Mouse (Mus musculus) hindbrain, embryonic 13.5 days (tissue): ENCODE data around the gene Lhfpl3. TPM values are rescaled to one million over a fixed set of nuclear protein-coding genes. Genes with fewer than 3 reads are reported as not detected.
"Not testable (repeated sequence)": the region's sequence is repeated elsewhere in the genome, so short reads cannot be mapped to it uniquely, and the experiment has no call there.

Experiments
- ATAC-seq: fragments of 200-750 bp; cut with Nextera tagmentation; 2 replicates; pipeline ENCODE4 v1.8.0; 2017; ENCODE audit warnings: moderate TSS enrichment; ENCODE audit not compliant: low FRiP score
- H3K27ac ChIP-seq: fragments of 300-500 bp; sonication (generic); 2 replicates; pipeline ENCODE4 v1.5.1; 2015; ENCODE audit warnings: inconsistent platforms, mild to moderate bottlenecking, moderate library complexity
- H3K27me3 ChIP-seq: fragments of 300-500 bp; sonication (generic); 2 replicates; pipeline ENCODE4 v1.6.1; 2015; ENCODE audit warnings: mild to moderate bottlenecking, inconsistent platforms
- H3K36me3 ChIP-seq: fragments of 300-500 bp; sonication (generic); 2 replicates; pipeline ENCODE4 v1.6.1; 2015; ENCODE audit warnings: mild to moderate bottlenecking, inconsistent platforms
- H3K4me1 ChIP-seq: fragments of 300-500 bp; sonication (generic); replicated peaks from 2 replicates; pipeline ENCODE4 v1.6.1; 2015; ENCODE audit warnings: inconsistent platforms
- H3K4me2 ChIP-seq: fragments of 300-500 bp; sonication (generic); 2 replicates; pipeline ENCODE4 v1.6.1; 2015; ENCODE audit warnings: inconsistent platforms, mild to moderate bottlenecking, moderate library complexity
- H3K4me3 ChIP-seq: fragments of 300-500 bp; sonication (generic); 2 replicates; pipeline ENCODE4 v1.5.1; 2015; ENCODE audit warnings: mild to moderate bottlenecking, inconsistent platforms
- H3K9ac ChIP-seq: fragments of 300-500 bp; sonication (generic); 2 replicates; pipeline ENCODE4 v1.6.1; 2015; ENCODE audit warnings: mild to moderate bottlenecking, inconsistent platforms
- H3K9me3 ChIP-seq: fragments of 300-500 bp; sonication (generic); 2 replicates; pipeline ENCODE4 v1.6.1; 2016; ENCODE audit warnings: inconsistent platforms
- WGBS: fragments of 180-500 bp; shearing (Covaris S2); methylation state at CpG from one replicate; pipeline ENCODE4 v1.1.7; 2015; 5-methylcytosine and 5-hydroxymethylcytosine counted together
- polyA plus RNA-seq: library from polyadenylated mRNA; unstranded; fragments of >200 nt; fragmentation: Nextera tagmentation; extraction: Ambion mirVana; gene quantifications from 2 replicates; pipeline ENCODE4 v1.2.1, GENCODE M21; 2015

Lhfpl3 gene
- 9.7 and 9.8 TPM in 2 replicates for polyA plus RNA-seq

DNA sequence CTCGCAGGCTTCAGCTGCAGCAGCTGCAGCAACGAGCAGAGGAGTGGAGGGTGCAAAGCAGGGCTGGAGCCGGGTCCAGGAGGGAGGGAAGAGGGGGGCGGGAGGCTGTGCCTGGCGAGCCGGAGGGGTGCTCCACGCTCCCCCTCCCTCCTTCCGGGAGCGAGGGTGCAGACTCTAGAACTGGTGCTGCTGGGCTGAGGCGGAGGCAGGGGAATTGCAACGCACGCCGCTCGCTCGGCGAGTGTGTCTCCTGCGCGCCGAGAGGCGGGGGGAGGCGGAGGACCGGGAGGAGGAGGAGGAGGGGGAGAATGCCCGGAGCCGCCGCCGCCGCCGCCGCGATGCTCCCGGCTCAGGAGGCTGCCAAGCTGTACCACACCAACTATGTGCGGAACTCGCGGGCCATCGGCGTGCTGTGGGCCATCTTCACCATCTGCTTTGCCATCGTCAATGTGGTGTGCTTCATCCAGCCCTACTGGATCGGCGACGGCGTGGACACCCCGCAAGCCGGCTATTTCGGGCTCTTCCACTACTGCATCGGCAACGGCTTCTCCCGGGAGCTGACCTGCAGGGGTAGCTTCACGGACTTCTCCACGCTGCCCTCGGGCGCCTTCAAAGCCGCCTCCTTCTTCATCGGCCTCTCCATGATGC lies at the start of gene Lhfpl3:
Gene Lhfpl3 (plus strand): TSS at position 175 of the 648 bp plus-strand sequence.
- under 1% methylated on average over 49 of the region's 53 CpGs for WGBS
- peak within 1 kb of the TSS; percentile 40 for H3K27ac ChIP-seq
- ATAC-seq: peak; percentile 93

DNA sequence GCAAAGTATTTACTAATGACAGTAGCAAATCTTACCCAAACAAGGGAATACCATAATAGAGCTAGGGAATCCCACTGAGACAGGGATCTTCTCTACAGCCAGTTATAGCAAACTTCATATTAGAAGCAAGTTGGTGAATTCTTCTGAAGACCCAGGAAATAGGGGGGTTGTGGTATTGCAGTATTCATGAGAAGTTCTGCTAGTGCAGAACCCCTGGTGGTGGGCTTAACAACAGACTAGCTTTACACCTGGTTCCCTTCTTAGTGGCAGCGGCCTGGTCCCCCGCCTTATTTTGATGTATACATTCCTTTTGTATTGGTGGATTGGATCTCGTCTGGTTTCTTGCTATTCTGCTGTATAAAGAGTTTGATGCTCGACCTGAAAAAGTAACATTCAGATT lies 39.6 kb upstream of the Lhfpl3 start:
- H3K4me1 ChIP-seq, H3K27me3 ChIP-seq, H3K36me3 ChIP-seq, H3K4me3 ChIP-seq, H3K27ac ChIP-seq, H3K4me2 ChIP-seq, H3K9me3 ChIP-seq, H3K9ac ChIP-seq, ATAC-seq: not testable (repeated sequence)
- 84% methylated on average over 4 of the region's 4 CpGs for WGBS

More for the DNA sequence above, at the start of gene Lhfpl3:
- Histone ChIP-seq H3K4me1 (peaks cover 24% of the 10 kb centered on the region), H3K36me3 (no peaks in the 10 kb centered on the region), H3K4me2 (peak within 1 kb of the TSS; percentile 96), H3K9ac (peak within 1 kb of the TSS; percentile 84), H3K9me3 (no peaks in the 10 kb centered on the region), H3K4me3 (peak within 1 kb of the TSS; percentile 72), H3K27me3 (peaks cover 22% of the 10 kb centered on the region)

DNA sequence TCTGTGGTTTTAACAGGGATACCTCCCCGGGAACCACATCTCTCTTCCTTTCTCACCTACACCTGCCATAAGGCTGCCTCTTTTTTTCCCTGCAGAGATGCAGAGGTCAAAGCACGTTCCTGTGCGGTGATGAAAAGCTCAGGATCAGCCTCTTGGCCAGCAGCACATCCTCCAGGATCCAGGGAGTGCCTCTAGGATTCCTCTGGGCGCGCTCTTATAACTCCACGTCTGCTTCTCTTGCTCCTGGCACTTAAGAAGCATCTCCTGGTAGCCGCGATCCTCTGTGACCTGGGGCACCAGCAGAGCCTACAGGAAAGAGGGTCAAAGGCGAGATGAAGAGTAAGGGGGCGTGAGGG lies 352 bp upstream of the Lhfpl3 start:
- no peaks in the 10 kb centered on the region for H3K9me3 ChIP-seq
- H3K9ac ChIP-seq: peak overlapping the region; percentile 84
- no peaks in the 10 kb centered on the region for H3K36me3 ChIP-seq
- WGBS: 4% methylated on average over 10 of the region's 10 CpGs
- peak overlapping the region; percentile 40; the same call in 1 of the 2 replicates for H3K27ac ChIP-seq
- H3K4me2 ChIP-seq: peak overlapping the region; percentile 96
- peaks cover 24% of the 10 kb centered on the region for H3K4me1 ChIP-seq
- peaks cover 22% of the 10 kb centered on the region for H3K27me3 ChIP-seq
- H3K4me3 ChIP-seq: peak overlapping the region; percentile 72
- ATAC-seq: no peak; the same call in 1 of the 2 replicates

DNA sequence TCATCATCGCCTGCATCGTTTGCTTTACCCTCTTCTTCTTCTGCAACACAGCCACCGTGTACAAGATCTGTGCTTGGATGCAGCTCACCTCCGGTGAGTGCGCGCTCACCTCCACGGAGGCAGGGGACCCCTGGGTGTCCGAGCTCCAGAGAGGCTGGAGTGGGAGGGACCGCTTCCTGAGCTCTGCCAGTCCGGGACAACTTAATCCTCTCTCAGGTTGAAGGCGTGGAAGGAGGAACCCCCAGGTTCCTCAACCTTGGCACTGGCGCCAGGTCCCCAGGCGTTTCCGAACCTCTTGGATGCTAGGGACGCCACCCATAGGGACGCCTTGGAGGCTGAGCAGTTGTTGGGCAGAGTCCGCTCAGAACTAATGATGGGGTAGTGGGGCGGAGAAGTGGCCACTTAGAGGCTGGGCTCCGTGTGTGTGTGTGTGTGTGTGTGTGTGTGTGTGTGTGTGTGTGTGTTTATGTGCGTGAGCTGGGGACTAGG lies 718 bp downstream of the Lhfpl3 start:
- peaks cover 24% of the 10 kb centered on the region for H3K4me1 ChIP-seq
- peak overlapping the region; percentile 72 for H3K4me3 ChIP-seq
- peaks cover 23% of the 10 kb centered on the region for H3K27me3 ChIP-seq
- no peaks in the 10 kb centered on the region for H3K36me3 ChIP-seq
- H3K9ac ChIP-seq: peak overlapping the region; percentile 84
- ATAC-seq: peak; percentile 69
- WGBS: 2% methylated on average over 20 of the region's 20 CpGs
- peak overlapping the region; percentile 40; the same call in 1 of the 2 replicates for H3K27ac ChIP-seq
- peak overlapping the region; percentile 96 for H3K4me2 ChIP-seq
- no peaks in the 10 kb centered on the region for H3K9me3 ChIP-seq

DNA sequence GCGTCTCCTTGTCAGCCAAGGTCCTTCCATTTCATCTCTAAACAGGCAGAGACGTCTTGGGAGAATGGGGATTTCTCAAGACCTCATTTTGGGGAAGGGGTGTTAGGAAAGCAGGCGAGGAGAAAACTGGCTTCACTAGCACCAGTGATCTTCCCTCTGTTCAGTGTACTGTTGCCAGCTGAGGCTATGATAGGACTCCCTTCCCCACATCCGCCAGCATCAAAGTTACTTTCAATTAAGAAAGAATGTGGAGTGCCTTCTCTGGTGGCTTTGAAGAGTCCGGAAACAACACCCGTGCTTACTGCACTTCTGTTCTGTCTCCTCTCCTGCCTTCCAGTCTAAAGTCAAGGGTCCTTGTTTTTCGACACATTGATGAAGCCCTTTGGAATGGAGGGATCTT lies 1.4 kb downstream of the Lhfpl3 start:
- Histone ChIP-seq H3K36me3 (no peaks in the 10 kb centered on the region), H3K27me3 (peaks cover 25% of the 10 kb centered on the region), H3K4me3 (peak overlapping the region; percentile 72), H3K9ac (peak overlapping the region; percentile 84; the same call in 1 of the 2 replicates), H3K27ac (no peak overlapping the region), H3K4me1 (peaks cover 24% of the 10 kb centered on the region), H3K4me2 (peak overlapping the region; percentile 96), H3K9me3 (no peaks in the 10 kb centered on the region)
- 9% methylated on average over 7 of the region's 7 CpGs for WGBS
- ATAC-seq: no peak

DNA sequence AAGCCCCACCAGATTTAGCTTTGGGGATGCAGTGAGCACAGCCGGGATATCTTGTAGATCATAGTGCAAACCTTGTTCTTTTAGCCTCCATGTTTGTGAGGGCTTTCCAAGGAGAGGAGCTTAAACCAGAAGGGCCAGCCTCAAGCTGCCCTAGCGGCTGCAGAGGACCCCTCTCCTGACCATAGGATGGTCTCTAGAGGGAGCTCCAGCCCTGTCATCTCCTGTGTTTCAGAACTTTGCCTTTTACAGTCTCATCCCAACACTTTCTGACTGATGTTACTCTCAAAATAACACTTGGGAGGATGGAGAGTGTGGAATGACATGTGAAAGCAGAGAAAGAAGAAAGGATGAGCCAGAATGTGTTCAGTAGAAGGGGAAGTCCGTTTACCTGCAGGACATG lies 11.4 kb downstream of the Lhfpl3 start:
- 53% methylated on average over 3 of the region's 3 CpGs for WGBS

DNA sequence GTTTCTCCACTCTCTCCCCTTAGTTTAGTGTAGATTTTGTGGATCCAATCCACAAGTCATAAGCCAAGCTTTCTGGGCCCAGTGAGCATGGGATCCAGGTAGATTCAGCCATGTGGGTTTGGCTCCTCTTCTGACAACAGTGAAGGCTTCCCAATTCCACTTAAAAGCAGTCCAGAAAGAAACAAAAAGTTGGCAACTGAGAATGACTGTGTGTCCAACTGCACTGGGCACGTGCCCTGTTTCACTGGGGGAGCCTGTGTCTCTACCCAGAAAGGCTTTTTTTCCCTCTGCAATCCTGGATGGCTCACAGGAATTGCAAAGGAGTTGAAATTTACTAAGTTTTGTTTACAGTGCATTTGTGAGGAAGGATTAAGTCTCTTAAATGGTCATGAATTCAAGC lies 24.9 kb downstream of the Lhfpl3 start:
- no peak overlapping the region for H3K9ac ChIP-seq
- WGBS: 64% methylated on average over 1 of the region's 1 CpGs

More for the DNA sequence above, 11.4 kb downstream of the Lhfpl3 start:
- Histone ChIP-seq H3K9ac (no peak overlapping the region), H3K36me3 (no peaks in the 10 kb centered on the region), H3K4me1 (no peaks in the 10 kb centered on the region), H3K27me3 (no peaks in the 10 kb centered on the region), H3K9me3 (no peaks in the 10 kb centered on the region), H3K27ac (no peak overlapping the region), H3K4me2 (no peak overlapping the region), H3K4me3 (no peak overlapping the region)
- no peak for ATAC-seq

DNA sequence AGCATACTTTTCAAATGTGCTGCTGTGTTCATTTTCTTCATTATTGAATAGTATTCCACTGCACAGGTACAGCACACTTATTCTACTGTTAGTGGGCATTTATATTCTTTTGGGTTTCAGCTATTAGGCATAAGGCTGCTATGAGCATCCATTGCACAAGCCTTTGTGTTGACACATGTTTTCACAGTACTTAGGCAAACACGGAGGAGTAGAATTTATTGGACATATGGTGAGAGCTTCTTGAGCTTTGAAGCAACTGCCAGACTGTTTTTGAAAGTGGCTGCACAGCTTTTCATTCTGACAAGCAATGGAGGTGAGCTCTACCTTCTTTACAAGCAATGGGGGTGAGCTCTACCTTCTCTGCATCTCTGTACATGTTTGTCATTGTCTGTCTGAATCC lies 49.5 kb downstream of the Lhfpl3 start:
- Histone ChIP-seq H3K9ac (no peak overlapping the region), H3K9me3 (no peaks in the 10 kb centered on the region), H3K27me3 (no peaks in the 10 kb centered on the region), H3K4me3 (no peak overlapping the region), H3K36me3 (no peaks in the 10 kb centered on the region), H3K27ac (no peak overlapping the region), H3K4me2 (no peak overlapping the region), H3K4me1 (no peaks in the 10 kb centered on the region)
- no peak for ATAC-seq
- WGBS: 70% methylated on average over 1 of the region's 1 CpGs

More for the DNA sequence above, 24.9 kb downstream of the Lhfpl3 start:
- no peaks in the 10 kb centered on the region for H3K27me3 ChIP-seq
- no peaks in the 10 kb centered on the region for H3K4me1 ChIP-seq
- no peak overlapping the region for H3K4me2 ChIP-seq
- no peaks in the 10 kb centered on the region for H3K9me3 ChIP-seq
- H3K36me3 ChIP-seq: no peaks in the 10 kb centered on the region
- no peak overlapping the region for H3K27ac ChIP-seq
- H3K4me3 ChIP-seq: no peak overlapping the region
- ATAC-seq: no peak

DNA sequence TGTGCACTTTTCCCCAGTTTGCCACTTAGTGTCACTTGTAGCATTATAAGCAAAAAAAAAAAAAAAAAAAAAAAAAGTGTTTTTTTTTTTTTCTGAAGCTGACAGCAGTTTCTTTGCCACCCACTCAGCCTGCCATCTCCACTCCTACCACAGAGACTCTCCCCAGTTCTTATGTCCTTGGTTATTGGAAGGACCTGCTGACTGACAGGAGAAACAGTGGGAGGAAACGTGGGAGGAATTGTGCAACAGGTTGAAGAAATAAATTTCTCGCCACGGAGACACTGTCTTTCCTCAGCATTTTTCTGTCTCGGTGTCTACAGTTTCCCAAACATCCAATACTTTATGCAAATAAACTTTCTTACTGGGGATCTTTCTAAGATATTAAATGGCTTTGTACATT lies 67.6 kb downstream of the Lhfpl3 start:
- Histone ChIP-seq H3K4me1 (no peaks in the 10 kb centered on the region), H3K9ac (no peak overlapping the region), H3K9me3 (no peaks in the 10 kb centered on the region), H3K36me3 (no peaks in the 10 kb centered on the region), H3K27me3 (no peaks in the 10 kb centered on the region), H3K27ac (no peak overlapping the region), H3K4me2 (no peak overlapping the region), H3K4me3 (no peak overlapping the region)
- 81% methylated on average over 4 of the region's 4 CpGs for WGBS
- no peak for ATAC-seq

DNA sequence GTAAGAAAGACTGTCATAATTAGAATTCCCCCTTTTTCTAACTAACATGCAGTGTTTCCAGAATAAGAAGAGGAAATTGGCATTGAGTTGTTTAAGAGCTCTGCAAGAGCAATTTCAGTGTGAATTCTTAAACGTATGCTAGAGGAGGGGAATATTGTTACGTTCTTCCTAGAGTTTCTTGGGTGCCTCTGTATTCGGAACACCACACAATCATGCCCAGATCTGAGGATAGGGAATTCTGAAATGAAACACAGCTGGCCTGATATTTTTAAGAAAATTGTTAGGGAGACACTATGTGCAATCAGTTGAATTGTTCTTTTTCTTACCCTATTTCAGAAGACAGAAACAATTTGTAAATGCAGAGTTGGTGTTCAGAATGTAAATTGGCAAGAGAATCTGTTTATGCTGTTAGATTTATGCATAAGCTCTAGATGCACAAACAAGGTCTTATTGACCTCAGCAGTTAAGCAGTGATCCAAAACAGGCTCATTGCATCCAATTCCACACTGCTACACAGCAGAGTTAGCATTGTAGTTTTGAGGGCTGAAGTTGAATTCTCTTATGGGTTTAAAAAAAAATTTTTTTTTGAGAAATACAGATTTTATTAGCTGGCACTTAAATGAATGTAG lies 84.1 kb downstream of the Lhfpl3 start:
- 87% methylated on average over 3 of the region's 3 CpGs for WGBS

DNA sequence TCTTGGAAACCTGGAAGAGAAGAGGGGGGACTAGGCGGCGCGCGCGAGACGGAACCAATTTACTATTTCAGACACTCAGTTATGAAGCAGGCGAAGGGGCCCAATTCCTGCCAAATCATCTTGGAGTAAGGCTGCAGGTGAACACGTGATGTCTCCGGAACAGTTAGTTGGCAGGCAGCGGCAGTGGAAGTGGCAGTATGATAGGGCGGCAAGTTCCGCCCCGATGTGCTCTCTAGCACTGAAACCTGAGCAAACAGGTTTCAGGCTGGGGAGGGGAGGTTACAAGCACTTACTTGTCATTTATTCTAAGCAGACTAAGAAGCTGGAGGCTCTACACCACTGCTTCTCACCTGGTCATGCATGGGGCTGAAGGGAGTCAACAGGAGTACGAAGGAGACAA lies 105.7 kb downstream of the Lhfpl3 start:
- WGBS: 67% methylated on average over 14 of the region's 14 CpGs
- ATAC-seq: no peak
- H3K9ac ChIP-seq: no peak overlapping the region
- H3K27ac ChIP-seq: no peak overlapping the region
- no peaks in the 10 kb centered on the region for H3K36me3 ChIP-seq
- H3K4me1 ChIP-seq: no peaks in the 10 kb centered on the region
- no peaks in the 10 kb centered on the region for H3K9me3 ChIP-seq
- H3K27me3 ChIP-seq: no peaks in the 10 kb centered on the region
- H3K4me2 ChIP-seq: no peak overlapping the region
- no peak overlapping the region for H3K4me3 ChIP-seq

More for the DNA sequence above, 84.1 kb downstream of the Lhfpl3 start:
- Histone ChIP-seq H3K9ac (no peak overlapping the region), H3K4me2 (no peak overlapping the region), H3K4me1 (no peaks in the 10 kb centered on the region), H3K4me3 (no peak overlapping the region), H3K36me3 (no peaks in the 10 kb centered on the region), H3K9me3 (no peaks in the 10 kb centered on the region), H3K27ac (no peak overlapping the region), H3K27me3 (no peaks in the 10 kb centered on the region)
- no peak for ATAC-seq

DNA sequence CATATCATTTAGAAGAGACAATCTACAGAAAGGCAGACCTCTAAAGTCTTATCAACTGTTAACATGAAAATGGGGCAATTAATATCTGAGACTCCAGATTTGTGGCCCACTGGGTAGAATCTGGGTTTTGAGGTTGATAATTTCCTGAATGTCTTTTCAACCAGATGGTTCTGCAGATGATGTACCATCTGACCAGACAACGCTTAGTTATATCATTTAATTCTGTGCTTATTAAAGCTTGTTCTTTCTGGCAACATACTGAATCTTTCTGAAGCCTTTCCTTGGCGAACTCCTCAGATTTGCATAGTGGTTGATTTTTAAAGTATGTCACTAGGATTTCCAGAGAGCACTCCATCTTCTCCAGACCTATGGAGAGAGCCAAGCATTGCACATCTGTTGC lies 107.6 kb downstream of the Lhfpl3 start:
- 97% methylated on average over 2 of the region's 2 CpGs for WGBS
- no peak for ATAC-seq
- no peak overlapping the region for H3K4me3 ChIP-seq

DNA sequence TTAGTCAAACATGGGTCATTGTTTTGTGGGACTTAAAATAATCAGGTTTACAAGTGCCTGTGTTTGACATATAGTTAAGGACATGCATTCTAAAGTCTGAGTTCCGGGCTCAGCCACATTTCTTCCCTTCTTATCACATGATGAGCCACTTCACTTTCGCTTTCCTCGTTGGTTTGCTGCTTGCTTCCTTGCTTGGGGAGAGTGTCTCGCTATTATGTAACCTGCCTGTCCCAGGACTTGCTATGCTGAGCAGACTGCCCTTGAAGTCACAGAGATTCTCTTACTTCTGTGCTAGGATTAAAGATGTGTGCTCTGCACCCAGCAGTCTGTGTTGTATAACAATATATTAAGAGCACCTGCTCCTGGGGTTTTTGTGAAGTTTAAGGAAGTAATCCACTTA lies 110.6 kb downstream of the Lhfpl3 start:
- WGBS: 81% methylated on average over 4 of the region's 4 CpGs
- Histone ChIP-seq H3K4me3 (no peak overlapping the region), H3K27ac (no peak overlapping the region), H3K36me3 (no peaks in the 10 kb centered on the region), H3K9ac (no peak overlapping the region), H3K4me2 (no peak overlapping the region), H3K9me3 (no peaks in the 10 kb centered on the region), H3K27me3 (no peaks in the 10 kb centered on the region), H3K4me1 (no peaks in the 10 kb centered on the region)
- ATAC-seq: no peak

More for the DNA sequence above, 107.6 kb downstream of the Lhfpl3 start:
- Histone ChIP-seq H3K27ac (no peak overlapping the region), H3K27me3 (no peaks in the 10 kb centered on the region), H3K36me3 (no peaks in the 10 kb centered on the region), H3K4me1 (no peaks in the 10 kb centered on the region), H3K4me2 (no peak overlapping the region), H3K9me3 (no peaks in the 10 kb centered on the region), H3K9ac (no peak overlapping the region)
